Mouse (Mus musculus) ovary, postnatal 36 days (tissue): ENCODE data around the gene Arhgap22.

Experiments used
- DNase-seq: peaks from one replicate; pipeline ENCODE4 v3.0.0; 2022; ENCODE audit warnings: low spot score, mixed read lengths

Gene Arhgap22

GRCm38 (mm10) chr14:33282447-33282846 lies 68.6 kb downstream of the Arhgap22 start:
- DNase-seq: no peak

GRCm38 (mm10) chr14:33287920-33288319 lies 74.1 kb downstream of the Arhgap22 start:
- DNase-seq: no peak

GRCm38 (mm10) chr14:33290038-33290437 lies 76.2 kb downstream of the Arhgap22 start:
- DNase-seq: no peak

- DNase-seq: no peak
Measured at GRCm38 (mm10) chr14:33294488-33294887, 80.7 kb downstream of the Arhgap22 start.

- no peak for DNase-seq
Measured at GRCm38 (mm10) chr14:33296698-33297341, 83.0 kb downstream of the Arhgap22 start.

- DNase-seq: no peak
Measured at GRCm38 (mm10) chr14:33300591-33300990, 86.8 kb downstream of the Arhgap22 start.

- peak; percentile 48 for DNase-seq
Measured at GRCm38 (mm10) chr14:33303348-33303819, 89.6 kb downstream of the Arhgap22 start.

GRCm38 (mm10) chr14:33305645-33306281 lies 91.9 kb downstream of the Arhgap22 start:
- peak; percentile 69 for DNase-seq

GRCm38 (mm10) chr14:33310719-33311118 lies 96.9 kb downstream of the Arhgap22 start:
- peak; percentile 51 for DNase-seq

- DNase-seq: no peak
Measured at GRCm38 (mm10) chr14:33312309-33312708, 98.5 kb downstream of the Arhgap22 start.

GRCm38 (mm10) chr14:33313624-33314023 lies 99.8 kb downstream of the Arhgap22 start:
- DNase-seq: peak; percentile 62

- no peak for DNase-seq
Measured at GRCm38 (mm10) chr14:33314160-33314559, 100.3 kb downstream of the Arhgap22 start.

- no peak for DNase-seq
Measured at GRCm38 (mm10) chr14:33315111-33315510, 101.3 kb downstream of the Arhgap22 start.

- DNase-seq: no peak
Measured at GRCm38 (mm10) chr14:33315771-33316170, 101.9 kb downstream of the Arhgap22 start.

GRCm38 (mm10) chr14:33317946-33318345 lies 104.1 kb downstream of the Arhgap22 start:
- DNase-seq: no peak

GRCm38 (mm10) chr14:33319541-33320521 lies 106.0 kb downstream of the Arhgap22 start:
- peak; percentile 78 for DNase-seq

GRCm38 (mm10) chr14:33320856-33321255 lies 107.0 kb downstream of the Arhgap22 start:
- no peak for DNase-seq

- peak; percentile 52 for DNase-seq
Measured at GRCm38 (mm10) chr14:33322661-33323088, 108.8 kb downstream of the Arhgap22 start.

GRCm38 (mm10) chr14:33324556-33324955 lies 110.7 kb downstream of the Arhgap22 start:
- DNase-seq: no peak

- DNase-seq: no peak
Measured at GRCm38 (mm10) chr14:33328369-33328768, 114.5 kb downstream of the Arhgap22 start.

- no peak for DNase-seq
Measured at GRCm38 (mm10) chr14:33329297-33329805, 115.5 kb downstream of the Arhgap22 start.

- DNase-seq: no peak
Measured at GRCm38 (mm10) chr14:33330986-33331385, 117.2 kb downstream of the Arhgap22 start.
